In the genomic region with DNA sequence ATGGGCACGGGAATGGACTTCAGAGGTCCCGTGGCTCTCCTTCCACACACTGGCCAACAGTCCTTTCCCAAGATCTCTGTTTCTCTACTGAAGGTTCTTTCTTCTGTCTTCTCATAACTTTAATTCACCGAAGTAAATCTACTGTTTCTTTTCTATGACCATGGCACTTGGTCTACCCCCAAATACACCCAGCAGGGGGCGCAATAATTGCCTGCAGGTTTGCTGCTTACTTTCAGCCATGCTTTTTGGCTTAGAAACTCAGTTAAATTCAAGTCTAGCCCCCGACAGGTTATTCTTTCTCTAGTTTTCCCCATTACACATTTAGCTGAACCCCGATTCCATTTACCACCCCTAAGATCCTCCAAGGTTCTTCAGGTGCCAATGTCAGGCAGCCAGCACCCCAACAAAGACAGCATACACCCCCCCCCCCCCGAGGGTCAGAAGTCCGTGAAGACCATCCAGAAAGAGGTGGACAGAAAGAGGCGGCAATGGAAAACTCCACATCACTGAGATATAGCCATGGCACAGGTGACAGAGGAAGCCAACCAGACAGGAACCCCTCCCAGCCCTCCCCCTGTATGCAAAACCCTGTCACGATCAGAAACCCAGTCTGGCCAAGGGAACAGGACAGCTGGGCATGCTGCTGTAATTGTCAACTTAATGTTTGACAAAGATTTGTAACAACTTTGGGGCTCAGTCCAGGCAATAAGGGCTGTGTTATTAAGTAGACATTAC, we compare ENCODE assay signal across 9 mouse cellular contexts. TPM values are rescaled to one million over a fixed set of nuclear protein-coding genes. Genes with fewer than 3 reads are reported as not detected.
A peak's percentile ranks its signal among the peaks of the same experiment; 100 is the strongest.
DNase-seq lines count a peak whose midpoint lies in the region; ATAC-seq lines count a peak whose summit lies in the region.
"Had no signal": no experiment of that assay in that cellular context is flagged by ENCODE, and none has a peak within 500 bp of the region (broad histone marks: within the 10 kb centered on the region; RNA-seq: fewer than 3 reads in every experiment).

No protein-coding gene starts in this region.

- H3K9me3 ChIP-seq in hindbrain, embryonic 14.5 days (ENCODE audit: control insufficient read depth, low read length) = no peaks in the 10 kb centered on the region
- no peaks in the 10 kb centered on the region for H3K9me3 ChIP-seq in hindbrain, embryonic 13.5 days
- H3K9me3 ChIP-seq: embryonic facial prominence, embryonic 12.5 days had no signal

- H3K27ac ChIP-seq in hindbrain, embryonic 14.5 days = no peak overlapping the region
- no peak overlapping the region for H3K27ac ChIP-seq in hindbrain, embryonic 13.5 days
- H3K27ac ChIP-seq: embryonic facial prominence, embryonic 12.5 days had no signal

- WGBS in hindbrain, embryonic 14.5 days = 83% methylated on average over 10 of the region's 10 CpGs
- WGBS in hindbrain, embryonic 13.5 days = 85% methylated on average over 10 of the region's 10 CpGs

- H3K36me3 ChIP-seq in hindbrain, embryonic 14.5 days (replicated peaks; ENCODE audit: control insufficient read depth, insufficient read depth) = peaks cover 31% of the 10 kb centered on the region
- H3K36me3 ChIP-seq in hindbrain, embryonic 13.5 days = peaks cover 24% of the 10 kb centered on the region
- H3K36me3 ChIP-seq: embryonic facial prominence, embryonic 12.5 days had no signal

- H3K4me3 ChIP-seq in hindbrain, embryonic 14.5 days (replicated peaks; ENCODE audit: low read length) = no peak overlapping the region
- H3K4me3 ChIP-seq in hindbrain, embryonic 13.5 days = no peak overlapping the region
- H3K4me3 ChIP-seq: embryonic facial prominence, embryonic 12.5 days had no signal

- no peaks in the 10 kb centered on the region for H3K4me1 ChIP-seq in hindbrain, embryonic 14.5 days (replicated peaks; ENCODE audit: control insufficient read depth, insufficient read depth, low read length)
- no peaks in the 10 kb centered on the region for H3K4me1 ChIP-seq in hindbrain, embryonic 13.5 days (replicated peaks)
- H3K4me1 ChIP-seq: embryonic facial prominence, embryonic 12.5 days had no signal

- ATAC-seq in hindbrain, embryonic 14.5 days (ENCODE audit: low FRiP score) = no peak
- no peak for ATAC-seq in hindbrain, embryonic 13.5 days (ENCODE audit: low FRiP score)

- H3K9ac ChIP-seq in hindbrain, embryonic 14.5 days = no peak overlapping the region
- H3K9ac ChIP-seq in hindbrain, embryonic 13.5 days = no peak overlapping the region
- H3K9ac ChIP-seq: embryonic facial prominence, embryonic 12.5 days had no signal

- H3K4me2 ChIP-seq in hindbrain, embryonic 14.5 days (replicated peaks) = no peak overlapping the region
- H3K4me2 ChIP-seq in hindbrain, embryonic 13.5 days = no peak overlapping the region
- H3K4me2 ChIP-seq: embryonic facial prominence, embryonic 12.5 days had no signal

- peak; percentile 66 for DNase-seq in hindbrain, embryonic 14.5 days (ENCODE audit: low spot score)
- DNase-seq in 416B (ENCODE audit: low read depth) (peak; percentile 49), MN1 (ENCODE audit: low spot score) (peak; percentile 43)
- peak; percentile 22 for DNase-seq in embryo, embryonic 10 days (ENCODE audit: low spot score)
- peak; percentile 80 to 81 for DNase-seq in kidney, postnatal 4 days
- DNase-seq in ovary, postnatal 36 days (ENCODE audit: low spot score) = peak; percentile 26
- no peak for DNase-seq in c-Kit-positive CD71-positive TER-119-positive erythroid progenitor cells, embryonic 14.5 days (ENCODE audit: low spot score)

- no peaks in the 10 kb centered on the region for H3K27me3 ChIP-seq in hindbrain, embryonic 14.5 days (ENCODE audit: control insufficient read depth, insufficient read depth, low read length)
- H3K27me3 ChIP-seq in hindbrain, embryonic 13.5 days = no peaks in the 10 kb centered on the region
- H3K27me3 ChIP-seq: embryonic facial prominence, embryonic 12.5 days had no signal

RNA-seq across cellular contexts. Expression of a gene that starts 18.6 kb away (rescaled TPM):
- polyA plus RNA-seq in hindbrain, embryonic 14.5 days (2014; fragmentation: Nextera tagmentation; extraction: Ambion mirVana) = 124 and 126 TPM in 2 replicates
- 125 and 127 TPM in 2 replicates for polyA plus RNA-seq in hindbrain, embryonic 13.5 days (2015; fragmentation: Nextera tagmentation; extraction: Ambion mirVana)

RNA-seq across cellular contexts. Expression of a gene that starts 18.6 kb away (rescaled TPM):
- 69.3 and 76.4 TPM in 2 replicates for polyA plus RNA-seq in hindbrain, embryonic 14.5 days (2014; fragmentation: Nextera tagmentation; extraction: Ambion mirVana)
- 54.8 and 56.1 TPM in 2 replicates for polyA plus RNA-seq in hindbrain, embryonic 13.5 days (2015; fragmentation: Nextera tagmentation; extraction: Ambion mirVana)
